Mouse (Mus musculus) spleen, embryonic (tissue): Measurements from ENCODE around the gene Sema3b.

ENCODE experiments used
- CTCF ChIA-PET: fragments of 350-600 bp; sonication (Branson Sonifier 250); formaldehyde crosslinking; loops from one replicate; lab custom pipeline; 2022; lab: Charles Lee

The Sema3b gene

DNA sequence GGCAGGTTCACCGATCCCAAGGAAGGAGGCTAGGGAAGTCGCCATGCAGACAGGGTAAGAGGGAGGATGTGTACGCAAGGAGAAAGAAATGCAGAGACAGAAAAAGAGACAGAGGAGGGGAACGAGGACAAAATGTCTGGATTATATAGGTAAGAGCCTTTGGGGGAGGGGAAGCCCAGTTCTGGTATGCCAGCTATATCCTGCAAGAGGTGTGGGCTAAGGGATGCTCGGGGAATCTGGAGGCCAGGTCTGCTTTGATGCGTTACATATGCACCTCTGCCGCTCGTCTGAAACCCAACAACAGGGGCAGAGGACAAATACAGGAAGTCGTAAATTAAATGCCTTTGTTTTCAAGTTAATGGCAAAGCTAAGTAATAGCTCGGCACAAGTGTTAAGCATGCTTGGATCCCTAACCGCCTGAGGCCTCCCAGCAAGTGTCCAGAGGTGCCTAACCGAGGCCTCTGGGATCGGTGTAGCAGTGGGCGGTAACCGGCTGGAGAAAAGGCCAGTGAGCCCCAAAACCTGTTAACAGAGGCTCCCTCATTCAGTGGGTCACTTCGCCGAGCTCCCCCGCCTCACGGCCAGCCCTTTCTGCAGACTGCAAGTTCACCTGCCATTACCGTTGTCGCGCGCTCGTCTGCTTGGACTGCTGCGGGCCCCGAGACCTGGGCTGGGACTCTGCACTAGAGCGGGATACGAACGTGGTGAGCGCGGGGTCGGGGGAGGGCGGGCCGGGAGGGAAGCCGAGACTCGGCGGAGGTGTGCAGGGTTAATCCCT, 55.3 kb downstream of the Sema3b start:
- CTCF ChIA-PET: interaction anchor here (0.7 kb wide), 1 partner anchor 10 kb away, joined by 5 read pairs; no protein-coding TSS in a partner anchor

DNA sequence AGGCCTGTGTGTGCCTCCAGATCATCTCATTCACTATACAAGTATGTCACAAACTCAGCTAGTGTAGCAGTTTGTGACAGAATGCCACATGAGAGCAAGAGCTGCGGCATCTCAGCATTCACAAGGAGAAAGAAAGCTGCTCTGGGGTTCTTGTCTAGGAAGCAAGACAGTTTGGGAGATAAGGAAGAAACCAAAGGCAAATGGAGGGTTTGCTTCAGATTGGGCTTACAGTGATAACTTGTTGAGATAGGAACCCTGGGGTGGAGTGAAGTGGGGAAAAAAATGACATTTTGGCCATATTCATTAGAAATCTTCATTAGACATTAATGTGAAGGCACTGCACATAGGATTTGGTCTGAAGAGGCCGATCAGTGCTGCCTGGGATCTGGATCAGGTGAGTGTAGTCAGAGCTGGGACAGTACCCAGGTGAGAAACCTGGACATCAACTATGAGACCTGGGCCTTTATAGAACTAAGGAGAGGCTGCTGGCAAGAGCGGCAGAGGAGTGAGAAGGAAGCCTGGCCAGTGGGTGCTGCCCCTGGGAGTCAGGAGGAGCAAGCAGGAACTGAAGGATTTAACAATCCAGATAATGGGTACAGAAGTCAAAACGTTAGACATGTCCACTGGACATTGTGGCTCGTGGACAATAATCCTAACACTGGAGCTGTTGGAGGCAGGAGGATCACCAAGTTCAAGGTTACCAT, 56.2 kb downstream of the Sema3b start:
- CTCF ChIA-PET: no interaction called here

DNA sequence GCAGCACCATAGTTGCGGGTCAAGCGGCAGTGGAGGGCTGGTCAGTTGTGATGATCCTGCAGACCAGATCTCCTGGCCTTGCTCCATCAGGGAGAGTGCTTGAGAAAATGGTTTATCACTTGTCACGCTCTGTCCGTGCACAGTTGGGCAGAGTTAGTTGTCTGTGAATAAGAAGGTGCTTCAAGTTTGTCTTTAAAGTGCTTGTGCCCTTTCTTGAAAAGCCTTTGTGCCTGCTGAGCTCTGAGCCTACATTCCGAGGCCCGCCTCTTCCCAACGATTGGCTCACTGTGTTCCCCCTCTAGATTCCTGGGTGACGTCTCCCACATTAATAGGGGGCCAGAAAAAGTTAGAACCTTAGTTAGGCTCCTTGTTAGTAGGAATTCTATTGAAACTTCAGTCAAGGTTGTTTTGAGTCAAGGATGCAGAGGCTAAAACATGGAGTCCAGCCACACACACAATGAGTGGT, 57.1 kb downstream of the Sema3b start:
- CTCF ChIA-PET: no interaction called here

DNA sequence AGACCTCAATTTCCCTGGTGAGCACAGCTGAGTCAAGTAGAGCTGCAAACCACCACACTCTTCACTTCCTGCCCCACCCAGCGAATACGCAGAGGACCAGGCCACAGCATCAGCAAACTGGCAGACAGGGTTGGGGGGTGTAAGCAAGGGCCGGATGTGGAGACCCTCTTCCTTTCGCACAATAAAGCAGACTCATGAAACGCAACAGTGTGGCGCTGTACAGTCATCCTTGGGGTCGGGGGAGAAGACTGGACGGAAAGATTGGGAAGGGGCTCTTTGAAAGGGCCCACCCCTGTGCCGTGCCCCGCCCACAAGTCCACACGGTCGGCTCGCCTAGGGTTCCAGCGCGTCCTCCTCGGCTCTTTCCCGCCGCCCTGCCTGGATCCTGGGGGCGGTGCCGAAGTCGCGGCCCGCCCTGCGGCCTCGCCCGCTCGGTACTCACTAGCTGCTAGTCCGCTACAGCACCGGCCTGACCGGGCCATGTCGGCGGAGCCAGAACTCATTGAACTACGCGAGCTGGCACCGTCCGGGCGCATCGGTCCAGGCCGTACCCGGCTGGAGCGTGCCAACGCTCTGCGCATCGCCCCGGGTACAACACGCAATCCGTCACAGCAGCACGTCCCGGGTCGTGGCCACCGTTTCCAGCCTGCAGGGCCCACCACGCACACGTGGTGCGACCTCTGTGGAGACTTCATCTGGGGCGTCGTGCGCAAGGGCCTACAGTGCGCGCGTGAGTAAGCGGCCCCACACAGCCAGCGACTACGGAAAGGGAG, 57.7 kb downstream of the Sema3b start, which contains the start of gene Rassf1:
Gene Rassf1, plus strand, starts transcription at position 439 of the 773 bp plus-strand sequence.
- CTCF ChIA-PET: interaction anchor here (1.4 kb wide), 1 partner anchor 12 kb away, joined by 3 read pairs; the partner anchor contains the start of gene Tusc2

DNA sequence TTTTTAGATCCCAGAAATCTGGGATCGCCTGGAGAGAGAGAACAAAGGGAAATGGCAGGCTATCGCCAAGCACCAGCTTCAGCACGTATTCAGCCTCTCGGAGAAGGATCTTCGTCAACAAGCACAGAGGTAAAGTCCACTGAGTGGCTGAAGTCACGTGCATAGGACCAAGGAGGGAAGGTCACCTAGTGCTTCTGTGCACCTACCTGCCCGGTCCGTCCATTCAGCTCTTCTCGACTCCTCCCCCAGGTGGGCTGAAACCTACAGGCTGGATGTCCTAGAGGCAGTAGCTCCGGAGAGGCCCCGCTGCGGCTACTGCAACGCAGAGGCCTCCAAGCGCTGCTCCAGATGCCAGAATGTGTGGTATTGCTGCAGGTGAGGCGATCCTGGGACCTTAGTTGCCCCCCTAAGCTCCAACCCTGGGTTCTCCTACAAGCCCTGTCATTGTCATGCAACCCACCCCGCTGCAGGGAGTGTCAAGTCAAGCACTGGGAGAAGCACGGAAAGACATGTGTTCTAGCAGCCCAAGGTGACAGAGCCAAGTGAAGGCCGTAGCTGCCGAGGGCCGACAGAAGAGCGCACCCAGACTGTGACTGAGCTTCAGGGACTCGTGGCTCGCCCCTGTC, 58.4 kb downstream of the Sema3b start:
- CTCF ChIA-PET: interaction anchor here (0.7 to 1.4 kb wide), 2 partner anchors 12 to 1016 kb away, joined by 3 to 7 read pairs; partner anchors contain the start of gene Tusc2

DNA sequence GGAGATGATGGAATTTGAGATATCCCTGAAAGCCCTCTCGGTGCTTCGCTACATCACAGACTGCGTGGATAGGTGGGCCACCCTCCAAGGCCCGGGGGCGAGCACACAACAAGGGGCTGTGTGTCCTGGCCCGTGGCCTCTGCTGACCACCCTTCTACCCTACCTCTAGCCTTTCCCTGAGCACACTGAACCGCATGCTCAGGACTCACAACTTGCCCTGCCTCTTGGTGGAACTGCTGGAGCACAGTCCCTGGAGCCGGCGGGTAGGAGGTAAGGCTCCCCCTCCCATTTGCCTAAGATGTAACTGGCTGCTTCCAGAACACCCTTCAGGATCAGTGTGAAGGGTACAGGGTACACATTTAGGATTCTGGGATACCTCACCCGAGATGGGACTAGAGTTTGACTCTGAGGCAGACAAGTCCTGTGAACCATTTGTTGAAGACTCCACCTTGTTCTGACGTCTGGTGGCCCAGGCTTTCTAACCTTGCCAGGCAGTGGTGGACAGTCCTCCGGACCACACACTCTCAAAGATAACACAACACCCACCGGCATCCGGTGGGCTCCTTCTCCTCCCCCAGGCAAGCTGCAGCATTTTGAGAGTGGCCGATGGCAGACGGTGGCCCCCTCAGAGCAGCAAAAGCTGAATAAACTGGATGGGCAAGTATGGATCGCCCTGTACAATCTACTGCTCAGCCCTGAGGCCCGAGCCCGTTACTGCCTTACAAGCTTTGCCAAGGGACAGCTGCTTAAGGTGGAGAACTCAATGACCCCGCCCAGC, 59.5 kb downstream of the Sema3b start:
- CTCF ChIA-PET: interaction anchor here (0.7 to 1.4 kb wide), 2 partner anchors 13 to 1017 kb away, joined by 3 to 7 read pairs; partner anchors contain the start of gene Tusc2

DNA sequence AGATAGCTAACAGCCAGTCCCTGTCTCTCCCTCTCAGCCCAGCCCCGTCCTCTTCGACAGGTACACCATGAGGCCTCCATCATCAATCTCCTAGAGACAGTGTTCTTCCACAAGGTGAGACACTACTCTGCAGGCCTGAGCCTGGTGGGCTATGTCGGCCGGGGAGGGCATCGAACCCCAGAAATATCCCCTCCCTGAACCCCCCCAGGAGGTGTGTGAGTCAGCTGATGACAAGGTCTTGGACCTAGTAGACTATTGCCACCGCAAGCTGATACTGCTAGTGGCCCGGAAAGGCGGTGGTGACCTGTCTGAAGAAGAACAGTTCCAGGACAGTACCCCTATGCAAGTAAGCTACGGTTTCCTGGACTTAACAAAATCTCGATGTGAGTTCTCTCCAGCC, 60.2 kb downstream of the Sema3b start:
- CTCF ChIA-PET: no interaction called here

DNA sequence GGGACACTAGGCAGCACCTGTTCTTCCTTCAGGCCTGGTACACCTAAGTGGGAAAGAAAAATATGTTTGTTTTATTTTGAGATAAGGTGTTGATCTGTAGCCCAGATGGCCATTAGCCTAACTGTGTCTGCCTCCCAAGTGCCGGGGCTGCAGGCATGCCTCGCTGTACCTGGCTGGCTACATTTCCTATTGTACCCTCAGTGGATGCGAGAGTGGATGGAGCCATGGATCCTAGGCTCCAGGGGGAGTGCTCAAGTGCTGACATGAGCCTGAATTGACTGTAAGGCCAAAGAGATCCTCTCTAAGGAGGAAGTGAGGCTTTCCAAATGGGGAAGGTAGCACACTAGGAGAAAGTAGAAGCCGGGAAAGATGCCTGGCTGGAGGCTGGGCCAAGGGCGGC, 61.1 kb downstream of the Sema3b start:
- CTCF ChIA-PET: interaction anchor here (0.6 kb wide), 2 partner anchors 32 to 1074 kb away, joined by 3 read pairs; no protein-coding TSS in a partner anchor
